Mouse (Mus musculus) limb, embryonic 10.5 days (tissue): ENCODE data around the gene Baz2b. TPM values are rescaled to one million over a fixed set of nuclear protein-coding genes. Genes with fewer than 3 reads are reported as not detected.

Source experiments
- DNase-seq: peaks from one replicate; pipeline ENCODE4 v3.0.0-alpha.2; 2017; ENCODE audit warnings: low spot score
- H3K27ac ChIP-seq: fragments of 300-500 bp; sonication (generic); 2 replicates; pipeline ENCODE4 v1.5.1; 2016; ENCODE audit warnings: mild to moderate bottlenecking
- H3K27me3 ChIP-seq: fragments of 300-500 bp; sonication (generic); 2 replicates; pipeline ENCODE4 v1.6.1; 2016; ENCODE audit warnings: low read depth, mild to moderate bottlenecking; ENCODE audit not compliant: poor library complexity, severe bottlenecking
- H3K36me3 ChIP-seq: fragments of 300-500 bp; sonication (generic); 2 replicates; pipeline ENCODE4 v1.6.1; 2016; ENCODE audit warnings: mild to moderate bottlenecking, moderate library complexity
- H3K4me1 ChIP-seq: fragments of 300-500 bp; sonication (generic); 2 replicates; pipeline ENCODE4 v1.6.1; 2016
- H3K4me3 ChIP-seq: fragments of 300-500 bp; sonication (generic); 2 replicates; pipeline ENCODE4 v1.5.1; 2016; ENCODE audit warnings: mild to moderate bottlenecking, moderate library complexity
- H3K9me3 ChIP-seq: fragments of 300-500 bp; sonication (generic); replicated peaks from 2 replicates; pipeline ENCODE4 v1.6.1; 2016; ENCODE audit warnings: mild to moderate bottlenecking
- WGBS: fragments of 180-500 bp; shearing (Covaris S2); methylation state at CpG from one replicate; pipeline ENCODE4 v1.1.7; 2016; 5-methylcytosine and 5-hydroxymethylcytosine counted together
- polyA plus RNA-seq: library from polyadenylated mRNA; unstranded; fragments of >200 nt; fragmentation: Nextera tagmentation; extraction: Ambion mirVana; gene quantifications from 2 replicates; pipeline ENCODE4 v1.2.1, GENCODE M21; 2016

The Baz2b gene
- polyA plus RNA-seq, 1 experiment from 2014 or later, result 58.8 TPM

- no peaks in the 10 kb centered on the region for H3K27me3 ChIP-seq
- no peaks in the 10 kb centered on the region for H3K9me3 ChIP-seq
- H3K4me3 ChIP-seq, result no peak overlapping the region
- 83% methylated on average over 3 of the region's 3 CpGs for WGBS
- DNase-seq, result no peak
- H3K4me1 ChIP-seq, result no peaks in the 10 kb centered on the region
- H3K27ac ChIP-seq, result no peak overlapping the region
- no peaks in the 10 kb centered on the region for H3K36me3 ChIP-seq
Measured at GRCm38 (mm10) chr2:60177490-60177889, 32.1 kb downstream of the Baz2b start.

GRCm38 (mm10) chr2:60176087-60176486 lies 33.6 kb downstream of the Baz2b start:
- no peak for DNase-seq
- Histone ChIP-seq H3K4me1 (no peaks in the 10 kb centered on the region), H3K9me3 (no peaks in the 10 kb centered on the region), H3K4me3 (no peak overlapping the region), H3K27me3 (no peaks in the 10 kb centered on the region), H3K36me3 (no peaks in the 10 kb centered on the region), H3K27ac (no peak overlapping the region)
- 85% methylated on average over 5 of the region's 5 CpGs for WGBS

GRCm38 (mm10) chr2:60175078-60175477 lies 34.6 kb downstream of the Baz2b start:
- Histone ChIP-seq H3K36me3 (no peaks in the 10 kb centered on the region), H3K9me3 (no peaks in the 10 kb centered on the region), H3K4me1 (no peaks in the 10 kb centered on the region), H3K4me3 (no peak overlapping the region), H3K27ac (no peak overlapping the region), H3K27me3 (no peaks in the 10 kb centered on the region)
- no peak for DNase-seq
- 98% methylated on average over 3 of the region's 4 CpGs for WGBS

GRCm38 (mm10) chr2:60173595-60173994 lies 36.0 kb downstream of the Baz2b start:
- no peaks in the 10 kb centered on the region for H3K9me3 ChIP-seq
- no peak overlapping the region for H3K27ac ChIP-seq
- WGBS, result 93% methylated on average over 4 of the region's 4 CpGs
- no peak overlapping the region for H3K4me3 ChIP-seq
- H3K27me3 ChIP-seq, result no peaks in the 10 kb centered on the region
- no peaks in the 10 kb centered on the region for H3K4me1 ChIP-seq
- no peaks in the 10 kb centered on the region for H3K36me3 ChIP-seq
- no peak for DNase-seq

- WGBS, result 61% methylated on average over 3 of the region's 3 CpGs
- no peaks in the 10 kb centered on the region for H3K9me3 ChIP-seq
- no peak overlapping the region for H3K4me3 ChIP-seq
- no peak for DNase-seq
- H3K4me1 ChIP-seq, result no peaks in the 10 kb centered on the region
- no peaks in the 10 kb centered on the region for H3K36me3 ChIP-seq
- no peaks in the 10 kb centered on the region for H3K27me3 ChIP-seq
- no peak overlapping the region for H3K27ac ChIP-seq
Measured at GRCm38 (mm10) chr2:60173190-60173589, 36.4 kb downstream of the Baz2b start.

- Histone ChIP-seq H3K36me3 (no peaks in the 10 kb centered on the region), H3K27me3 (no peaks in the 10 kb centered on the region), H3K4me3 (no peak overlapping the region), H3K9me3 (no peaks in the 10 kb centered on the region), H3K27ac (no peak overlapping the region), H3K4me1 (no peaks in the 10 kb centered on the region)
- WGBS, result 88% methylated on average over 2 of the region's 2 CpGs
- no peak for DNase-seq
Measured at GRCm38 (mm10) chr2:60172531-60172914, 37.1 kb downstream of the Baz2b start.

GRCm38 (mm10) chr2:60171786-60172530 lies 37.7 kb downstream of the Baz2b start:
- no peaks in the 10 kb centered on the region for H3K27me3 ChIP-seq
- H3K27ac ChIP-seq, result no peak overlapping the region
- 83% methylated on average over 7 of the region's 7 CpGs for whole genome bisulfite sequencing

GRCm38 (mm10) chr2:60166878-60167277 lies 42.8 kb downstream of the Baz2b start:
- DNase-seq, result no peak
- Histone ChIP-seq H3K27ac (no peak overlapping the region), H3K36me3 (no peaks in the 10 kb centered on the region), H3K4me3 (no peak overlapping the region), H3K9me3 (no peaks in the 10 kb centered on the region), H3K4me1 (no peaks in the 10 kb centered on the region), H3K27me3 (no peaks in the 10 kb centered on the region)
- 88% methylated on average over 4 of the region's 4 CpGs for WGBS

More at GRCm38 (mm10) chr2:60171786-60172530, 37.7 kb downstream of the Baz2b start:
- Histone ChIP-seq H3K4me3 (no peak overlapping the region), H3K4me1 (no peaks in the 10 kb centered on the region), H3K36me3 (no peaks in the 10 kb centered on the region), H3K9me3 (no peaks in the 10 kb centered on the region)
- DNase-seq, result no peak

- H3K27me3 ChIP-seq, result no peaks in the 10 kb centered on the region
- no peak overlapping the region for H3K27ac ChIP-seq
- WGBS, result 91% methylated on average over 11 of the region's 11 CpGs
- H3K9me3 ChIP-seq, result no peaks in the 10 kb centered on the region
- H3K36me3 ChIP-seq, result no peaks in the 10 kb centered on the region
- no peaks in the 10 kb centered on the region for H3K4me1 ChIP-seq
- DNase-seq, result no peak
- H3K4me3 ChIP-seq, result no peak overlapping the region
Measured at GRCm38 (mm10) chr2:60165679-60166078, 44.0 kb downstream of the Baz2b start.

GRCm38 (mm10) chr2:60163744-60164143 lies 45.9 kb downstream of the Baz2b start:
- Histone ChIP-seq H3K27me3 (no peaks in the 10 kb centered on the region), H3K9me3 (no peaks in the 10 kb centered on the region), H3K4me1 (no peaks in the 10 kb centered on the region), H3K27ac (no peak overlapping the region), H3K4me3 (no peak overlapping the region), H3K36me3 (no peaks in the 10 kb centered on the region)
- DNase-seq, result no peak
- 82% methylated on average over 2 of the region's 2 CpGs for WGBS

- no peak overlapping the region for H3K27ac ChIP-seq
- 81% methylated on average over 2 of the region's 2 CpGs for WGBS
- no peaks in the 10 kb centered on the region for H3K36me3 ChIP-seq
- no peaks in the 10 kb centered on the region for H3K9me3 ChIP-seq
- H3K27me3 ChIP-seq, result no peaks in the 10 kb centered on the region
- no peak overlapping the region for H3K4me3 ChIP-seq
- no peaks in the 10 kb centered on the region for H3K4me1 ChIP-seq
- DNase-seq, result no peak
Measured at GRCm38 (mm10) chr2:60152481-60152880, 57.2 kb downstream of the Baz2b start.

GRCm38 (mm10) chr2:60148651-60149050 lies 61.0 kb downstream of the Baz2b start:
- H3K4me3 ChIP-seq, result no peak overlapping the region
- 88% methylated on average over 5 of the region's 5 CpGs for WGBS
- H3K36me3 ChIP-seq, result no peaks in the 10 kb centered on the region
- no peaks in the 10 kb centered on the region for H3K27me3 ChIP-seq
- H3K9me3 ChIP-seq, result no peaks in the 10 kb centered on the region
- H3K4me1 ChIP-seq, result peaks cover 19% of the 10 kb centered on the region
- H3K27ac ChIP-seq, result no peak overlapping the region
- no peak for DNase-seq

- 44% methylated on average over 3 of the region's 3 CpGs for WGBS
- H3K4me3 ChIP-seq, result no peak overlapping the region
- DNase-seq, result no peak
- H3K36me3 ChIP-seq, result no peaks in the 10 kb centered on the region
- no peak overlapping the region for H3K27ac ChIP-seq
- H3K27me3 ChIP-seq, result no peaks in the 10 kb centered on the region
- peaks cover 20% of the 10 kb centered on the region for H3K4me1 ChIP-seq
- H3K9me3 ChIP-seq, result no peaks in the 10 kb centered on the region
Measured at GRCm38 (mm10) chr2:60147428-60147827, 62.2 kb downstream of the Baz2b start.

- no peaks in the 10 kb centered on the region for H3K36me3 ChIP-seq
- WGBS, result 80% methylated on average over 6 of the region's 6 CpGs
- no peak for DNase-seq
Measured at GRCm38 (mm10) chr2:60145742-60146141, 63.9 kb downstream of the Baz2b start.

More at GRCm38 (mm10) chr2:60145742-60146141, 63.9 kb downstream of the Baz2b start:
- H3K27ac ChIP-seq, result no peak overlapping the region
- H3K27me3 ChIP-seq, result no peaks in the 10 kb centered on the region
- no peak overlapping the region for H3K4me3 ChIP-seq
- H3K9me3 ChIP-seq, result no peaks in the 10 kb centered on the region
- H3K4me1 ChIP-seq, result peaks cover 20% of the 10 kb centered on the region
